Mouse (Mus musculus): ENCODE results near the gene Hpcal1.
"Not testable (repeated sequence)": the region's sequence is repeated elsewhere in the genome, so short reads cannot be mapped to it uniquely, and the experiment has no call there.

The Hpcal1 gene

DNA sequence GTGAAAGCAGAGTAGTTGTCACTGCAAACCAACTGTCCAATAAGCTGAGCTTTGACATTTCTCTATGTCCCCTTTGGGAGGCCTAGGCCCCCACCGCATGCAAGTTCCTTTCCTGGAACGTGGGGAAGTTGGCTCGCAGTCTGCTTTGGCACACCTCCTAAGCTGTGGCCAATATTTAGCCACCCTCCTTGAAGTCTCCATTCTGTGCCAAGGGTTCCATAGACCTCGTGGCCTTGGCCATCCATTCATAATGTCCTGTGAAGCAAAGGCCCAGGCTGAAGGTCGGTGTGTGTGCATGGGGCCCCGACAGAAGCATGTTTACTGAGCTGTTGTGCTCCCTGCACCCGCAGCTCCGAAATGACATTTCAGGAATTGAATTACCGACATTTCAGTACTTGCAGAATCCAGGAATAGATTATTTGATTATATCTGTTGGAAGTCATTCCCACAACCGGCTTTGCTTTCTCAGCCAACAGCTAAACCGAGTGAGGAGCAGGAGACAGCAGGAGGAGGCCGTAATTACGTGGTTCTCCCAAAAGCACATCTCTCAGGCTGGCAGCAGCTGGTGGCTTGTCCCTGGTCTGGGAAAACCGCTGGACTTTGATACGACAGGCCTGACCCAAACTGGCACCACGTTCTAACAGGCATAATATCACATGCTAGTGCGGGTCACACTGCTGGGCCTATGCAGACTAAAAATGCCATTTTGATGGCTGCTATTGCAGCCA lies 51.1 kb downstream of the Hpcal1 start:
- peak; percentile 82 to 85 for DNase-seq

DNA sequence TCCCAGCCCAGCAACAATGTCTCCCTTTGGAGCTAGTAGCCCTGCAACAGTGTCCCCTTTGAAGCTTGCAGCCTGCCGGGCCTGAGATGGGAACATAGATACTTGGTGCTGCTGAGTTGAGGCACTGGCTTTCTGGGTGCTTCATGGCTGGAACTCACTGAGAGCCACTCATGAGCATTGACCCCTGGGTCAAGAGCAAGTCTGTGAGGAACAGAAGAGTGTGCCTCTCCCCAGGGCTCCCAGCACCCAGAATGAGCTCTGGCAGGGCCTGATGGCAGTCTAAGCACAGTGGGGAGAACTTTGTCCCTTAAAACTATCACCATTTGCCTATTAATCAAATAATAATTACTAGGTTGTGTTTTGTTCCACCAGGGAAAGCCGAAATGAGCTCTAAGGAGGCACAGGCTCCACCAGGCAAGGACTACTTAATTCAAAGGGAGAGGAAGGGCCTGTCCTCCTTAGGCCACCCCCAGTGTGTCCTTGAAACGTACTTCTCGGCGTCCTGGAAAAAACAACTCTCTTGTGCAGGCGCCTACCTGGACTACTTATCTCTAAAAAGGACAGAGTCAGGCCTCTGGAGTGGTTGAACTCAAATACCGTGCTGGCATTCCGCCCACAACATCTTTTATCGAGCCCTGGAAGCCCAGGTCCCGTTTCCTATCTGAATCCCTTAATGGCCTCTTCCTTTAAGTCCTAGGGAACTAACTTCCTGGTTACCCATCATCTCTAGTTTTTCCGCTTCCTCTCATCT lies 52.1 kb downstream of the Hpcal1 start:
- DNase-seq, result peak; percentile 75 to 79

GRCm38 (mm10) chr12:17745431-17745830 lies 54.8 kb downstream of the Hpcal1 start:
- DNase-seq, result no peak

- peak; percentile 91 to 94 for DNase-seq
Observed at GRCm38 (mm10) chr12:17746725-17747124, 56.1 kb downstream of the Hpcal1 start.

DNA sequence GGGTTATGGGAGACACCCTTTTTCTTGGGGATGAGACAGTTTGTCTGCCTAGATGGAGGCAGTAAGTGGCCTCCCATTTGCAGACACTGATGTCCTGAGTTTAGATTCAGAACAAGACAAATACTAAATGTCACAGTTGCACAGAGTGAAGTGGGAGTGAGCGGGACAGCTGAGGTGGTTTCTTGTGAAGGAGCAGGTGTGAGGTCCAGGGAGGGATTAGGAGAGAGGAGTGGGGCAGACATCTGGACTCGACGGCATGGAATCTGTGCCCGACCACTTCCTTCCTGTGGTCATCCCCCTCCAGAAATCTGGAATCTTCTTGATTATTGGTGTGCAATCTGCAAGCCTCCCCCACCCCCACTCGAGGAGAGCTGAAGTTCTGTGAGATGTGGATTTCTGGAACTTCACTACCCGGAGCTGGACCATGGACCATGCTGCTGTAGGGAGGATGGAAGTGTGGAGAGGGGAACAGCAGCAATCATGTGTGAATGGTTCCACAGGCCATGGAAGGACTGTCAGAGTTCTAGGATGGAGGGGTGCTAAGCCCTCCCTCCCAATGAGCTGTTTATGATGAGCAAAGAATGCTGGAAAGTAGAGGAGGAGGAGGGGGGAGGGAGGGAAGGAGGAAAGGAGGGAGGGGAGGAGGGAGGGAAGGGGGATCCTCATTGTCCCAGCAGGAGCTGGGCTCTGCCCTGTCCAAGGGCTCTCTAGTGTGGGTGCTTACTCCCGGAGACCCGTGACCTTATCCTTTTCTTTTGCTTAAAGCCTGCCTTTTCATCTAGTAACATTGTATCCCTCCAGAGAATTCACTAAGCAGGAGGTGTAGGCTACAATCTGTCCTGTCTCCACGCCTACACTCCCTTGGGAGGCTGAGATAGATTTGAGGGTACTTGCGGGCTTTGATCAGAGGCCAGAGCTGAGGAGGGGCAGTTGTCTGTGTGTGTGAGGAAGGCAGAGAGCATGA lies 56.8 kb downstream of the Hpcal1 start:
- no peak for DNase-seq

GRCm38 (mm10) chr12:17748155-17748529 lies 57.5 kb downstream of the Hpcal1 start:
- DNase-seq, result no peak

GRCm38 (mm10) chr12:17749784-17750183 lies 59.1 kb downstream of the Hpcal1 start:
- DNase-seq, result no peak

GRCm38 (mm10) chr12:17750500-17750899 lies 59.8 kb downstream of the Hpcal1 start:
- peak; percentile 65 to 67 for DNase-seq

DNA sequence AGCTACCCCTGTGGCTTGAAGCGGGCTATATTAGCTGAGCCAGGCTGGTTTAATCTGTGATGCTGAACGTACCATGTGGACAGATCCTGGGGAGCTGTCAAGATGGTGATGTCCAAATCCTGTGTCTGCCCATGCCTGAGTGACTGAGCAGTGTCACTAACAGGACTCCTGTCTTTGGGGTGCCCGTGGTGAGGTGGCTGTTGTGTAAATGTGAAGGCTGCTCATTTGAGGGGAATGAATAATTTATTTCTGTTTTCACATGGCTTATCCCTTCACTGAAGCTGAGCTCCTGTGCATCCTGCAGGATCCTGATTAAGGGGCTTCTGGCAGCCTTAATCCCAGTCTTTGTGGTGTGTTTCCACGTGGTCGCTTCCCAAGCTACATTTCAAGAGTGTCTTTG lies 62.2 kb downstream of the Hpcal1 start:
- DNase-seq, result no peak

- DNase-seq, result no peak
Observed at GRCm38 (mm10) chr12:17754771-17755170, 64.1 kb downstream of the Hpcal1 start.

- no peak for DNase-seq
Observed at GRCm38 (mm10) chr12:17756891-17757290, 66.2 kb downstream of the Hpcal1 start.

DNA sequence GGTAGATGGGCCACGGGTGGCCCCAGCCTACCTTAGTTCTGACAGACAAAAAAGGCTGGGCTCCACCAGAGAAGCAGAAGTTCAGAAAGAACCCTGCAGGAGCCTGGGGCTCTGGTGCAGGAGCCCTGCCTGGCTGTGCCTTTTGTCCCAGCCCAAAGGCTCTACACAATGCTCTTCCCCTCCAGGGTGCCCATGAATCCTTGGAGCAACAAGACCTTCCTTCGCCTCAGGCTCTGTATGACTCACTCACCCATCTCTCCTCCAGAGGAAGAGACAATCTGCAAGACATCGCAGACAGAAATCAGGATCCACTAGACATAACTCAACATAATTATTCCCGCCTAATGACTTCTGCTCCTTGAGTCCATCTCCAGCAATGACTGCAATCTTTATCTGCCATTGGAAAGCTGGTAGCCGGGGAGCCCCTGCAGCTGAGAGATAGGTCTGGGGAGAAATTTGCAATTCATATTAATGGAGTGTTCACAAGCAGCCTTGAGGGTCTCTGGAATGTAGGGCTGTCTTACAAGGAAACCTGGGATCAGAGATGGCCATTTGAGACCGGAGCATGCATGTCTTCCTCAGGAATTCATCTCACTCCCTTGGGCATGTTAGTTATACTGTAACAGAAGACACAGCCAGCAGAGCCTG lies 71.8 kb downstream of the Hpcal1 start:
- DNase-seq, result no peak

DNA sequence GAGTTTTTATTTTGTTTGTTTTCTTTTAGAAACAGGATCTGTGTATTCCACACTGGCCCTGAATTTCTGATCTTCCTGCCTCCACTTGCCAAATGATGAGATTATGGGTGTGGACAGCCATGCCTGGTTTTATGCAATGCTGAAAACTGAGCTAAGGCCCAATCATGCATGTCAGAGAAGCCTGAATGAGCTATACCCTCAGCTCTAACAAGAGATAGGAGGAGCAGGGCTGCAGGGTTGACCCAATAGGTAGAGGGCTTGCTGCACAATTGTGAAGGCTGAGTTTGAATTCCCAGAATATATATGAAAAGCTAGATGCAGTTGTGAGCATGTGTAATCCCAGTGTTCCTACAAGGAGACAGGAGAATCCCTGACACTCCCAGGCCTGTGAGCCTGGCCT lies 72.4 kb downstream of the Hpcal1 start:
- DNase-seq, result no peak

GRCm38 (mm10) chr12:17764005-17764404 lies 73.3 kb downstream of the Hpcal1 start:
- no peak for DNase-seq

- DNase-seq, result not testable (repeated sequence)
Observed at GRCm38 (mm10) chr12:17767567-17767966, 76.9 kb downstream of the Hpcal1 start.

DNA sequence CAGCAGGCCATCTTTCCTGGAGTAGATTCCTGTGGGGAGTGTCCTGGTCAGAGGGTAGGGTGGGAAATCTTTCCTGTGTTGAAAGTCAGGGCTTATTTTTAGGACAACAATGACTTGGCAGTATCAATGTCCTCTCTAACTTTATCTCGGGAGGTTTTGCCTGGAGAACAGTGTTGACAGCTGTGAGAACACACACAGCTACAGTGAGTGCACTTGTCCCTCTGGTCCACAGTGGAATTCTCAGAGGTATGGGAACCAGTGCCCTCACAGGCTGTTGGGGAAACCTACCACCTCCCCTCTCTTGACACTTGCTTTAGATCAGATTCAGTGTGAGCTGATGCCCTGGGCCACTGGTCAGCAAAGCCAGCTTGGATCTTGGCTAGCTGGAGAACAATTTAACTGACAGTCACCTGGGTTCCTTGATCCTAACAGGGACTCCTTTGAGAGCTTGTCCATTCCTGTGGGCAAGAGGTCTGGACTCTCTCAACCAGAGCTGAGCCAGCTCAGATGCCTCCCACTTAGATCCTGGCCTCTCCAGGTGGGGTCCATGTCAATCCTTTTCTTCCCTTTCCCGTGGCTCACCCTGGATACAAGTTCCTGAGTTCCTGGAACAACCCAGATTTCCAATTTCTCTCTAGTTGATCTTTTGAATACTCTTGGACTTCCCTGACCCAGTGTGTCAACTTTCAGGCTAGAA lies 79.0 kb downstream of the Hpcal1 start:
- DNase-seq, result peak; percentile 15 to 53

- peak; percentile 36 to 56 for DNase-seq
Observed at GRCm38 (mm10) chr12:17770538-17770937, 79.9 kb downstream of the Hpcal1 start.

DNA sequence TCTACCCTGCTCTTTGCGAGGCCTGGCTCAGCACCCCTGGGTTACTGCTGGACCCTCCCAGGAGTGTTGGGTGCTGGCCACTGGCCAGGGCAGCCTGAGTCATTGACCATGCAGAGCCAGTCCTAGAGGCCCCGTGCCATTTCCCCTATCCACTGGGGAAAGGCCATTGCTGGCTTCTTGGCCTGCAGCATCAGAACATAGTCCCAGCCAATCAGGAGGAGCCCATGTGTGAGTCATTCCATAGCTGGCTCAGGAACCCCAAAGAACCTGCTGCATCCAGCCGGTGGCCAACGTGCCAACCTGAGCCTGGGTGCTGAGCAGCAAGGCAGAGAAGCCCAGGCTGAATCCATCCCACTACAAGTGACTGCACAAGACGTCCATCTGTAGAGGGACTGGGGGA lies 83.1 kb downstream of the Hpcal1 start:
- DNase-seq, result peak; percentile 72 to 74

GRCm38 (mm10) chr12:17774842-17775241 lies 84.2 kb downstream of the Hpcal1 start:
- DNase-seq, result not testable (repeated sequence)

DNA sequence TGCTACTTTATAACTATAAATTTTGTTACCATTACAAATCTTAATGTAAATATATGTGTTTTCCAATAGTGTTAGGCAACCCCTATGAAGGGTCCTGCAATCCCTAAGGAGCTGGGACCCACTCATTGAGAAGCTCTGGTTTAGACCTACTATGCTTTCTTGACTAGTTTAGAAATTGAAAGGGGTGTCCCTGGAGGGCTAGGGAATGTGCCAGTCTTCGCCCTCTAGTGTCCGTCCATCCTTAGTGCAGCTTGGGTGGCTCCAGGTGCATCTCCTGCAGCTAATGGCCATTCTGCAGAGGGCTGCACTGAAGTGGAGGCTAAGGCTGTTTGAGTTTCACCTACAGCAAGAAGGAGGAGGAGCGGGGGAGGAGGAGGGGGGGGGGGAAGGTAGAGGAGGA lies 87.7 kb downstream of the Hpcal1 start:
- DNase-seq, result peak; percentile 25 to 41

DNA sequence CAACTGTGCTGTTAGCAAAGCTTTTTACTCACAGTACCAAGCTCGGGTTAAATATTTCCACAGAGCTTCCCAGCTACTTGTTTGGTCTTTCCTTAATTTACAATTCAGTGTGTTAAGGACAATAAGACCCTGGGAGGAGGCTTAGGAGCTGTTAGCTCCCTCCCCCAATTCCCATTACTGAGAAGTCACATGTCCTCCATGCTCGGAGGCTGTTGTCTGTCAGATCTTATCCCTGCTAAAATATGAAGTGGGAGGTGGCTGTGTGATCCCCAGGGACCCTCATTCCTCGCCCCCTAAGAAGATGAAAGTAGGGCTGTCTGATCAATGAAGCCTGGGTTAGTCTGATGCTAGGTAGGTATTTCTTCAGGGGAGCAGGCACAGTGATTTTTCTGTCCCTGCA lies 88.4 kb downstream of the Hpcal1 start:
- no peak for DNase-seq

- no peak for DNase-seq
Observed at GRCm38 (mm10) chr12:17789486-17789885, 98.8 kb downstream of the Hpcal1 start.

Data from lung, adult 18-20 months (tissue).